Mouse (Mus musculus) liver, adult 2 months (tissue): Measurements from ENCODE around the gene Atp13a3.

Source experiments
- CTCF ChIP-seq: fragments of 200-500 bp; IDR thresholded peaks from 2 replicates; pipeline ENCODE4 v1.5.1; 2011; ENCODE audit warnings: low read depth, low read length, control low read depth
- POLR2A ChIP-seq: fragments of 200-500 bp; IDR thresholded peaks from 2 replicates; pipeline ENCODE4 v1.6.1; 2011; ENCODE audit warnings: low read length, control low read depth; ENCODE audit not compliant: insufficient read depth; ENCODE audit errors: extremely low read depth

GRCm38 (mm10) chr16:30304236-30304635 is 101.5 kb downstream of the Atp13a3 start:
- TF ChIP-seq CTCF: no peak
- TF ChIP-seq POLR2A: no peak
